In genomic region chr5:24902835-24903234, GRCm38 (mm10) we compare ENCODE assay signal across 7 mouse cellular contexts.
DNase-seq lines count a peak whose midpoint lies in the region; ATAC-seq and TF ChIP-seq lines count a peak whose summit lies in the region.

No protein-coding gene starts in this region.

- H3K9ac ChIP-seq in midbrain, embryonic 11.5 days (ENCODE audit: low read length), result no peak overlapping the region
- H3K9ac ChIP-seq in midbrain, embryonic 15.5 days, result no peak overlapping the region
- no peak overlapping the region for H3K9ac ChIP-seq in limb, embryonic 14.5 days (ENCODE audit: low read depth, low read length, severe bottlenecking)

- peak; percentile 75; the same call in 1 of the 2 replicates for TF ChIP-seq CTCF in small intestine, adult 2 months (IDR thresholded peaks at IDR 0.05; ENCODE audit: extremely low read depth, insufficient read length, insufficient replicate concordance, low read depth, low read length)

- no peak overlapping the region for H3K4me3 ChIP-seq in midbrain, embryonic 11.5 days (ENCODE audit: low read depth, low read length)
- no peak overlapping the region for H3K4me3 ChIP-seq in midbrain, embryonic 15.5 days
- no peak overlapping the region for H3K4me3 ChIP-seq in limb, embryonic 14.5 days (replicated peaks; ENCODE audit: low read length)
- no peak overlapping the region for H3K4me3 ChIP-seq in small intestine, adult 2 months (ENCODE audit: low read depth, low read length)

- H3K27ac ChIP-seq in midbrain, embryonic 11.5 days (ENCODE audit: low read depth, low read length), result no peak overlapping the region
- H3K27ac ChIP-seq in midbrain, embryonic 15.5 days, result no peak overlapping the region
- H3K27ac ChIP-seq in limb, embryonic 14.5 days (replicated peaks; ENCODE audit: low read depth, low read length), result no peak overlapping the region
- H3K27ac ChIP-seq in small intestine, adult 2 months (ENCODE audit: insufficient read depth, low read depth, low read length), result no peak overlapping the region

- no peaks in the 10 kb centered on the region for H3K27me3 ChIP-seq in midbrain, embryonic 11.5 days (ENCODE audit: control insufficient read depth, insufficient read depth, low read length)
- no peaks in the 10 kb centered on the region for H3K27me3 ChIP-seq in midbrain, embryonic 15.5 days (replicated peaks)
- H3K27me3 ChIP-seq in limb, embryonic 14.5 days (ENCODE audit: control insufficient read depth, insufficient read depth, low read length), result no peaks in the 10 kb centered on the region
- H3K27me3 ChIP-seq in small intestine, adult 2 months (ENCODE audit: control insufficient read depth, insufficient read depth, low read length), result no peaks in the 10 kb centered on the region

- TF ChIP-seq POLR2A in limb, embryonic 14.5 days (IDR thresholded peaks at IDR 0.05; ENCODE audit: borderline replicate concordance, extremely low read depth, insufficient read depth, insufficient read length), result no peak
- TF ChIP-seq POLR2A in small intestine, adult 2 months (IDR thresholded peaks at IDR 0.05; ENCODE audit: low read depth, low read length), result no peak

- H3K36me3 ChIP-seq in midbrain, embryonic 11.5 days (ENCODE audit: control insufficient read depth, insufficient read depth, low read length), result no peaks in the 10 kb centered on the region; the same call in 1 of the 2 replicates
- H3K36me3 ChIP-seq in midbrain, embryonic 15.5 days (replicated peaks), result no peaks in the 10 kb centered on the region
- H3K36me3 ChIP-seq in limb, embryonic 14.5 days (ENCODE audit: control insufficient read depth, insufficient read depth, low read length), result peaks cover 4% of the 10 kb centered on the region; the same call in 1 of the 2 replicates
- peaks cover 2% of the 10 kb centered on the region for H3K36me3 ChIP-seq in small intestine, adult 2 months (ENCODE audit: control insufficient read depth, insufficient read depth, low read length)

- DNase-seq in midbrain, embryonic 11.5 days (ENCODE audit: low spot score, missing footprints), result peak; percentile 85
- DNase-seq in adipocyte (ENCODE audit: low spot score), result peak; percentile 57
- DNase-seq in limb, embryonic 14.5 days (ENCODE audit: low spot score), result peak; percentile 42
- no peak for DNase-seq in left cerebral cortex, adult 18-20 months (ENCODE audit: low spot score in 2 of 2)

- 27% methylated on average over 4 of the region's 4 CpGs for WGBS in midbrain, embryonic 11.5 days
- WGBS in midbrain, embryonic 15.5 days, result 20% methylated on average over 4 of the region's 4 CpGs
- WGBS in limb, embryonic 14.5 days, result 23% methylated on average over 4 of the region's 4 CpGs
- WGBS in small intestine, adult 2 months, result 37% methylated on average over 4 of the region's 4 CpGs

- H3K9me3 ChIP-seq in midbrain, embryonic 11.5 days (ENCODE audit: control insufficient read depth, low read length), result no peaks in the 10 kb centered on the region
- no peaks in the 10 kb centered on the region for H3K9me3 ChIP-seq in midbrain, embryonic 15.5 days
- H3K9me3 ChIP-seq in limb, embryonic 14.5 days (ENCODE audit: control insufficient read depth, low read length), result no peaks in the 10 kb centered on the region

- H3K4me2 ChIP-seq in midbrain, embryonic 11.5 days, result no peak overlapping the region
- H3K4me2 ChIP-seq in midbrain, embryonic 15.5 days, result no peak overlapping the region
- H3K4me2 ChIP-seq in limb, embryonic 14.5 days (replicated peaks; ENCODE audit: low read depth, low read length, severe bottlenecking), result no peak overlapping the region

- peaks cover 6% of the 10 kb centered on the region; the same call in 1 of the 2 replicates for H3K4me1 ChIP-seq in midbrain, embryonic 11.5 days (ENCODE audit: control insufficient read depth, insufficient read depth, low read length)
- peaks cover 29% of the 10 kb centered on the region for H3K4me1 ChIP-seq in midbrain, embryonic 15.5 days
- H3K4me1 ChIP-seq in limb, embryonic 14.5 days (ENCODE audit: control insufficient read depth, insufficient read depth, low read length), result peaks cover 8% of the 10 kb centered on the region
- no peaks in the 10 kb centered on the region; the same call in 1 of the 2 replicates for H3K4me1 ChIP-seq in small intestine, adult 2 months (ENCODE audit: control insufficient read depth, insufficient read depth, insufficient read length, low read length)

- 0 out of 2 replicates have a peak, but pooled peaks have one; percentile 44 for ATAC-seq in midbrain, embryonic 11.5 days (ENCODE audit: low FRiP score)
- ATAC-seq in midbrain, embryonic 15.5 days (replicated peaks), result no peak
- peak; percentile 49; the same call in 1 of the 2 replicates for ATAC-seq in erythroid progenitor cell, adult 5-6 weeks (replicated peaks; ENCODE audit: low FRiP score, poor library complexity, severe bottlenecking)
- no peak for ATAC-seq in limb, embryonic 14.5 days (ENCODE audit: low FRiP score, low read depth)

Comparison
In these comparisons a context has a peak if more than half of its experiments do, and no peak if none do; other contexts are left out.
1. ATAC-seq: peak in midbrain, embryonic 11.5 days (single experiment) and erythroid progenitor cell, adult 5-6 weeks (single experiment); none in midbrain, embryonic 15.5 days (single experiment) and limb, embryonic 14.5 days (single experiment).
2. DNase-seq: peak in midbrain, embryonic 11.5 days (single experiment), adipocyte (single experiment) and limb, embryonic 14.5 days (single experiment); none in left cerebral cortex, adult 18-20 months (0 of 2).